Mouse (Mus musculus) kidney, postnatal 0 days (tissue): Measurements from ENCODE around the gene Trabd. TPM values are rescaled to one million over a fixed set of nuclear protein-coding genes. Genes with fewer than 3 reads are reported as not detected.

Source experiments
- ATAC-seq: fragments of 200-750 bp; cut with Nextera tagmentation; replicated peaks from 2 replicates; pipeline ENCODE4 v1.8.0; 2017; ENCODE audit warnings: low read depth, moderate number of reproducible peaks, moderate TSS enrichment, moderate library complexity; ENCODE audit not compliant: low FRiP score
- DNase-seq: peaks from one replicate; pipeline ENCODE4 v3.0.0-alpha.2; 2016; ENCODE audit warnings: low spot score
- H3K27ac ChIP-seq: fragments of 300-500 bp; sonication (generic); 2 replicates; pipeline ENCODE4 v1.5.1; 2014; ENCODE audit warnings: mild to moderate bottlenecking
- H3K27me3 ChIP-seq: fragments of 300-500 bp; sonication (generic); 2 replicates; pipeline ENCODE4 v1.6.1; 2014; ENCODE audit warnings: low read length, mixed read lengths; ENCODE audit not compliant: insufficient read depth
- H3K36me3 ChIP-seq: fragments of 300-500 bp; sonication (generic); 2 replicates; pipeline ENCODE4 v1.6.1; 2014; ENCODE audit warnings: low read length, mixed read lengths; ENCODE audit not compliant: insufficient read depth
- H3K4me1 ChIP-seq: fragments of 300-500 bp; sonication (generic); replicated peaks from 2 replicates; pipeline ENCODE4 v1.6.1; 2014; ENCODE audit warnings: antibody characterized with exemption, low read length, mixed read lengths; ENCODE audit not compliant: insufficient read depth
- H3K4me2 ChIP-seq: fragments of 300-500 bp; sonication (generic); 2 replicates; pipeline ENCODE4 v1.6.1; 2014; ENCODE audit warnings: mild to moderate bottlenecking, low read length, moderate library complexity, mixed read lengths
- H3K4me3 ChIP-seq: fragments of 300-500 bp; sonication (generic); replicated peaks from 2 replicates; pipeline ENCODE4 v1.5.1; 2014; ENCODE audit warnings: low read depth, low read length
- H3K9ac ChIP-seq: fragments of 300-500 bp; sonication (generic); 2 replicates; pipeline ENCODE4 v1.6.1; 2014; ENCODE audit warnings: low read depth, low read length
- H3K9me3 ChIP-seq: fragments of 300-500 bp; sonication (generic); replicated peaks from 2 replicates; pipeline ENCODE4 v1.6.1; 2016; ENCODE audit warnings: low read length, inconsistent platforms, mixed read lengths
- CTCF ChIP-seq: IDR thresholded peaks from 2 replicates; pipeline ENCODE4 v1.5.1; 2016; ENCODE audit warnings: antibody characterized with exemption, low read depth, mild to moderate bottlenecking, moderate library complexity
- WGBS: fragments of 180-500 bp; shearing (Covaris S2); extraction: QIAGEN DNeasy Blood & Tissue Kit; methylation state at CpG from one replicate; pipeline ENCODE4 v1.1.7; 2014; 5-methylcytosine and 5-hydroxymethylcytosine counted together
- polyA plus RNA-seq: library from polyadenylated mRNA; unstranded; fragments of >200 nt; fragmentation: Nextera tagmentation; extraction: Ambion mirVana; gene quantifications from 2 replicates; pipeline ENCODE4 v1.2.1, GENCODE M21; 2015

The Trabd gene
- polyA plus RNA-seq, 1 experiment from 2014 or later, result 48.9 TPM

GRCm38 (mm10) chr15:89064891-89065290 is 10.0 kb upstream of the Trabd start:
- WGBS, result 94% methylated on average over 5 of the region's 5 CpGs
- TF ChIP-seq CTCF, result no peak
- no peak overlapping the region for H3K4me3 ChIP-seq
- no peaks in the 10 kb centered on the region; the same call in 1 of the 2 replicates for H3K4me1 ChIP-seq
- no peak for ATAC-seq
- H3K9ac ChIP-seq, result no peak overlapping the region
- no peak overlapping the region for H3K27ac ChIP-seq
- H3K36me3 ChIP-seq, result no peaks in the 10 kb centered on the region
- peaks cover 11% of the 10 kb centered on the region; the same call in 1 of the 2 replicates for H3K27me3 ChIP-seq
- H3K9me3 ChIP-seq, result no peaks in the 10 kb centered on the region
- no peak overlapping the region for H3K4me2 ChIP-seq
- no peak for DNase-seq

GRCm38 (mm10) chr15:89067609-89068008 is 7.3 kb upstream of the Trabd start:
- Histone ChIP-seq H3K4me2 (peak overlapping the region; percentile 34), H3K9me3 (no peaks in the 10 kb centered on the region), H3K27me3 (0 out of 2 replicates have a peak, but pooled peaks cover 3% of the 10 kb centered on the region), H3K4me1 (no peaks in the 10 kb centered on the region; the same call in 1 of the 2 replicates), H3K36me3 (no peaks in the 10 kb centered on the region), H3K4me3 (peak overlapping the region; percentile 20), H3K27ac (no peak overlapping the region), H3K9ac (no peak overlapping the region)
- WGBS, result 27% methylated on average over 32 of the region's 35 CpGs
- ATAC-seq, result no peak
- no peak for TF ChIP-seq CTCF
- no peak for DNase-seq

DNA sequence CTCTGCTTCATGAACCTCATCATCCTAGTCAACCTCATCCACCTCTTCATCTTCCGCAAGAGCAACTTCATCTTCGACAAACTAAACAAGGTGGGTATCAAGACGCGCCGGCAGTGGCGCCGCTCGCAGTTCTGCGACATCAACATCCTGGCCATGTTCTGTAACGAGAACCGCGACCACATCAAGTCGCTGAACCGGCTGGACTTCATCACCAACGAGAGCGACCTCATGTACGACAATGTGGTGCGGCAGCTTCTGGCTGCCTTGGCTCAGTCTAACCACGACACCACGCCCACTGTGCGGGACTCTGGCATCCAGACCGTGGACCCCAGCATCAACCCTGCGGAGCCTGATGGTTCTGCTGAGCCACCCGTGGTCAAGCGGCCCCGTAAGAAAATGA is 6.7 kb upstream of the Trabd start:
- Histone ChIP-seq H3K27ac (no peak overlapping the region), H3K9ac (no peak overlapping the region), H3K27me3 (0 out of 2 replicates have a peak, but pooled peaks cover 3% of the 10 kb centered on the region), H3K4me2 (peak overlapping the region; percentile 34), H3K4me1 (no peaks in the 10 kb centered on the region; the same call in 1 of the 2 replicates), H3K4me3 (peak overlapping the region; percentile 20; the same call in 1 of the 2 replicates), H3K36me3 (no peaks in the 10 kb centered on the region), H3K9me3 (no peaks in the 10 kb centered on the region)
- no peak for ATAC-seq
- no peak for DNase-seq
- WGBS, result 31% methylated on average over 26 of the region's 26 CpGs
- TF ChIP-seq CTCF, result no peak

DNA sequence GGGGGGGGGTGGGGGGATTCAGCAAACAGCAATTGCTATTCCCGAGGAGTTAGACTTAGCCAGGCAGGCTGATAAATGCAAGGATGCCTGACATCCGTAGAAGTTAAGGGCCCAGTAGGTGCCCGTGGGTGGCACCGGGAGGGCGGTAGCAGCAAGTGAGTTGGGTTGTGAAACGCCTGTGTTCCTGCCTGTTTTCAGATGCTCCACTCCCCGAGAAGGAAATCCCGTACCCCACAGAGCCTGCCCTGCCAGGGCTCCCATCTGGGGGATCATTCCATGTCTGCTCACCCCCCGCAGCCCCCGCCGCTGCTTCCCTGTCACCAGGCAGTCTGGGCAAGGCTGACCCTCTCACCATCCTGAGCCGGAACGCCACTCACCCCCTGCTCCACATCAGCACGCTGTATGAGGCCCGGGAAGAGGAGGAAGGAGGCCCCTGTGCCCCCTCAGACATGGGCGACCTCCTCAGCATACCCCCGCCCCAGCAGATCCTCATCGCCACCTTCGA is 5.5 kb upstream of the Trabd start:
- Histone ChIP-seq H3K27me3 (0 out of 2 replicates have a peak, but pooled peaks cover 3% of the 10 kb centered on the region), H3K4me2 (no peak overlapping the region), H3K27ac (no peak overlapping the region), H3K4me3 (no peak overlapping the region), H3K4me1 (no peaks in the 10 kb centered on the region; the same call in 1 of the 2 replicates), H3K9me3 (no peaks in the 10 kb centered on the region), H3K36me3 (no peaks in the 10 kb centered on the region), H3K9ac (no peak overlapping the region)
- ATAC-seq (no peak), DNase-seq (no peak)
- TF ChIP-seq CTCF, result no peak
- 75% methylated on average over 19 of the region's 19 CpGs for WGBS

- H3K4me3 ChIP-seq, result no peak overlapping the region
- 0 out of 2 replicates have a peak, but pooled peaks cover 3% of the 10 kb centered on the region for H3K27me3 ChIP-seq
- TF ChIP-seq CTCF, result no peak
- no peak for ATAC-seq
- no peaks in the 10 kb centered on the region for H3K9me3 ChIP-seq
- no peak for DNase-seq
- no peak overlapping the region for H3K9ac ChIP-seq
- H3K36me3 ChIP-seq, result no peaks in the 10 kb centered on the region
- H3K27ac ChIP-seq, result no peak overlapping the region
- H3K4me1 ChIP-seq, result no peaks in the 10 kb centered on the region; the same call in 1 of the 2 replicates
- 69% methylated on average over 24 of the region's 24 CpGs for WGBS
- no peak overlapping the region for H3K4me2 ChIP-seq
Measured at GRCm38 (mm10) chr15:89070606-89071005, 4.3 kb upstream of the Trabd start.

GRCm38 (mm10) chr15:89073993-89074603 is 826 bp upstream of the Trabd start:
- no peak overlapping the region for H3K4me2 ChIP-seq
- no peak for TF ChIP-seq CTCF
- no peaks in the 10 kb centered on the region for H3K27me3 ChIP-seq
- DNase-seq (no peak), ATAC-seq (no peak)
- H3K4me1 ChIP-seq, result peaks cover 20% of the 10 kb centered on the region
- H3K4me3 ChIP-seq, result no peak overlapping the region
- H3K9ac ChIP-seq, result 0 out of 2 replicates have a peak overlapping the region, but pooled peaks have one; percentile 92
- H3K36me3 ChIP-seq, result no peaks in the 10 kb centered on the region
- H3K27ac ChIP-seq, result no peak overlapping the region
- H3K9me3 ChIP-seq, result no peaks in the 10 kb centered on the region
- WGBS, result 82% methylated on average over 10 of the region's 10 CpGs
